Mouse (Mus musculus) mouse trophoblast stem cell (cell line): ENCODE measurements around the gene Cdc73.
"Not testable (repeated sequence)": the region's sequence is repeated elsewhere in the genome, so short reads cannot be mapped to it uniquely, and the experiment has no call there.

Experiments
- in situ Hi-C, 2 experiments: fragments of 300-500 bp; cut with MseI, MboI; formaldehyde crosslinking; loops; 2 replicates in 1 of 2; 3 replicates in 1 of 2; pipeline ENCODE4 v1.15.1; 2025

The Cdc73 gene

DNA sequence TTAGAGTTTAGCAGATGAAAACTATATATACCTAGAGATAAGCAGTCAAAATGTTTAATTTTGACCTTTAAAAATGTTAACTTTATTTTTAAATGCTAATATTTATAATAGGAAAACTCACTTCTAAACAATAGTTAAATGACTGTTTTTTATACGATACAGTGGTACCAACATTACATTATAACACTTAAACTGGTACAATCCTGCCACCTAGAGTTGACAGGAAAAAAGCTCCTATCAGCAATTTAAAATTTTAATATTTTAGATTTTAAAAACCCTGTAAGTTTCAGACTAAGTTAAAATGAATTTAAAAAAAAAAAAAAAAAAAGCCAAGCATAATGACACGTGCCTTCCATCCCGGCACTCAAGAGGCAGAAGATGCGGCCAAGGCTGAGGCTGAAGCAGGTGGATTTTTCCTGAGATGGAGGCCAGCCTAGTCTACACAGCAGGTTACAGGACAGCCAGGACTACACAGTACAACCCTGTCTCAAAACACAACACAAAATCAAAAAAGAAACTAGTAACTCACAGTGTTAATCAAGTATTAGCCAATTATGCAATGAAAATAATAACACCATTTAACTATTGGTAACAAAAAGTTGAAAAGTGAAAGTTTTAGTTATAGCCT is 26.8 kb downstream of the Cdc73 start:
- in situ Hi-C loops: no loop called here

GRCm38 (mm10) chr1:143664786-143665185 is 37.9 kb downstream of the Cdc73 start:
- in situ Hi-C loops: not testable (repeated sequence)

DNA sequence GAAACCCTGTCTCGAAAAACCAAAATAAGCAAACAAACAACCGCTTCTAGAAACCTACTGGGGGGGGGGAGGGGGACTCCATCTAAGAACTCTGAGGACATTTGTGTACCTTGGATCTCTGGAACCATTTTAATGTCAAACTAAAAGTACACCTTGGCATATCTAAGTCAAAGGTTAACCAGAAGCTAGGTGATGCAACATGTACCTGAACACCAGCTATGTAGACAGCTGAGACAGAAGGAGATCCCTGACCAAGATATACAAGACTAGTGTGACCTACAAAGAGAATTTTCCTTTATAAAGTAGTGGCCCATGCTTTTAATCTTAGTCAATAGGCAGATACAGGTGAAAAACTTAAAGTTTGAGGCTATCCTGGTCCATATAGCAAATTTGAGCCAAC is 39.5 kb downstream of the Cdc73 start:
- in situ Hi-C loops: no loop called here

- in situ Hi-C loops: no loop called here
These were observed 49.0 kb downstream of the Cdc73 start for GRCm38 (mm10) chr1:143653646-143654045.

DNA sequence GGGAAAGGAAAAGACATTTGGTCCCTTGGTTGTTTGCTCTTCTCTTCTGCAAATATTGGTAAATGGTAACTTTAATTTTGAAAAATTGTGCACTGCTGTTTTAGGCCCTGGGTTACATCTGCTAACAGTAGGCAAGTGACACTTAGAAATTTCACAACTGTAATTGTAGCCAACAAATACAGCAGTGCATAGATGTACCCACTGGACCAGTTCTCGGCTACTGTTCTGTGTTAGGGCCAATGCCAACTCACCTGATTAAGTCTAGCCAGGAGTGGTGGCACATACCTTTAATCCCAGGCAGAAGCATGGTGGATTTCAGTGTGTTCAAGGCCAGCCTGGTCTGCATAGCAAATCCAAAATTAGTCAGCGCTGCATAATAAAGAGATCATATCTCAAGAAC is 52.4 kb downstream of the Cdc73 start:
- in situ Hi-C loops: no loop called here

GRCm38 (mm10) chr1:143646219-143646618 is 56.5 kb downstream of the Cdc73 start:
- in situ Hi-C loops: no loop called here

- in situ Hi-C loops: no loop called here
These were observed 57.3 kb downstream of the Cdc73 start for GRCm38 (mm10) chr1:143645386-143645785.

DNA sequence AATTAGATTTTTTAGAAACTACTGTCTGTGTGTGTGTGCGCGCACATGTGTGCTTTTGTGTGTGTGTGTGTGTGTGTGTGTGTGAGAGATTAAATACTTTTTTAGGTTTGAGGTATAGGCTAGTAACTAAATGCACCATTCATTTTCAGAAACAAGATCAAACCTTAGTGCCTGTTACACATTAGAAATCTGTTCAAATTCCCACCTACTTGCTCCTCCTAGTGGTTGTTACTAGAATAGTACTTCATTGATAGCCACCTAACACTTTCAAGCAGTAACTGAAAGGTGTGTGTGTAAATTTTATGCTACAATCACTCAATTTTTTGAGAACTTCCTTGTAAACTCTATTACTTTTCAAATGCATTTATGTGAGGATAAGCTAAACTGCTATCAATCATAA is 58.5 kb downstream of the Cdc73 start:
- in situ Hi-C loops: no loop called here

DNA sequence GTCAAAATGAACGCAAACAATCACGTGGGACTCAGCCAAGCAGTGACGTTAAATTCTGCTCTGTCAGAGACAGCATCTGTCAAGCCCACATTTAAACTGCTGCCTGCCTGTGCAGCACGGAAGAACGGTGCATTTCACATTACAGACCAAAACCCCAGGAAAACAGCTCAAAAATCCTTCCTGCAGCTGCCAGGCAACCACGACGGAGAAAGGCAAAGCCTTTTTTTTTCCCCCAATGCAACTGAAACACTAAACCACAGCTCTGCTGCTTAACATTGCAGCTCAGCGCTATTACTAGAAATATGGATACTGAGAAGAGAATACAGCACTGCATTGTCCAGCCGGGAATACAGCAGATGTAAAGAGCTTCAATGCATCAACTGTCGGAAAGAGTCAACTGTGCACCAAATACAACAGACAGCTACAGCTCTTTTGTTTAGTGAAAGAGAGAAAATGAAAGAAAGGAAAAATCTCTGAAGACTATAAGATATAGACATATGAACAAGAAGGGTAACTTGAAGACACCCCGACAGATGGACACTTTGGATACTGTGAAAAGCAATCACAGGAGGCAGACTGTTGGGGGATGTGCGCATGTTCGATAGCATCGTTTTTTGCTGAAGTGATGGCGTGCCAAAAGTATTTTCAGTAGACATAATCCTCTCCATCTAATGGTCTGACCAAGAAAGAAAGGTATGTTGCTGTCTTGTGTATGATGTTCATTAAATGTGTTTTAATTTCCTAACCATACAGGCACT is 61.9 kb downstream of the Cdc73 start, which contains the start of gene B3galt2:
Gene B3galt2, plus strand, starts transcription at position 15 of the 758 bp plus-strand sequence.
- in situ Hi-C loops: no loop called here

GRCm38 (mm10) chr1:143632854-143633587 is 69.7 kb downstream of the Cdc73 start:
- in situ Hi-C loops: no loop called here

- in situ Hi-C loops: no loop called here
These were observed 70.3 kb downstream of the Cdc73 start for GRCm38 (mm10) chr1:143632361-143632760.

GRCm38 (mm10) chr1:143631337-143631736 is 71.4 kb downstream of the Cdc73 start:
- in situ Hi-C loops: no loop called here

GRCm38 (mm10) chr1:143622634-143623033 is 80.1 kb downstream of the Cdc73 start:
- in situ Hi-C loops: no loop called here

DNA sequence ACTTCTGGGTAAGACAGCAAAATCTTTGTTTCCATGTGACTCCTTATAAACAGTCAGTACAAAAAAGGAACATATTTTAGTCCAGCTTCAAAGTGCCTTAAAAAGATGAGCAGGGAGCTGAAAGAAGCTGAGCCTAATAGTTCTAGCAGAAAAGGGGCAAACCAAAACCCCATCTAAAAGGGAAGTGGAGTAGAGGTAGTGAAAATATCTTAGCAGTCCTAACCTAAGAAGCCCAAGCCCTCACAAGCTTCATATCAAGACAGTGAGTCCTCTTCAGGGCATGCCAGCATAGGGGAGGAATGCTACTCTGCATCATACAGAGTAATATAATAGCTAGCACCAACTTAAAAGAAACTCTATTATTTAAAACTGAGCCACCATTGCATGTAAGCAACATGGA is 80.8 kb downstream of the Cdc73 start:
- in situ Hi-C loops: no loop called here

GRCm38 (mm10) chr1:143619760-143620159 is 82.9 kb downstream of the Cdc73 start:
- in situ Hi-C loops: no loop called here

GRCm38 (mm10) chr1:143612901-143613300 is 89.8 kb downstream of the Cdc73 start:
- in situ Hi-C loops: no loop called here

DNA sequence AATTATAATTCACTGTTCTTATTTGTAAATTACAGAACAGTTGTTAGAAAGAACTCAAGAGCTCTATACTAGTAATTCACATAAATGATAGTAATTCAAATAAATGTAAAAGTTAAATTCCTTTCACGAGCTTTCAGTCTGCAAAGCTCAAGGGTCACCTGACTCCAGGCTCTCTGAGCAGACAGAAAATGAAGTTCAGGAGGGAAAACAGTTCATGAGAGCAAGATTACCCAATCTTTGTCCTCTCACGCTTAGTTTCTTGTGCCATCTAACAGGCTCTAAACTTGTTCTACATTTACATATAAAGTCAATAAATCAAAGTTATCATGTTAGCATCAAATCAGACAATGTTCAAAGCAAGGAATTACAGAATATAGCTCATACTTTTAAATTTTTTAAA is 93.8 kb downstream of the Cdc73 start:
- in situ Hi-C loops: no loop called here

DNA sequence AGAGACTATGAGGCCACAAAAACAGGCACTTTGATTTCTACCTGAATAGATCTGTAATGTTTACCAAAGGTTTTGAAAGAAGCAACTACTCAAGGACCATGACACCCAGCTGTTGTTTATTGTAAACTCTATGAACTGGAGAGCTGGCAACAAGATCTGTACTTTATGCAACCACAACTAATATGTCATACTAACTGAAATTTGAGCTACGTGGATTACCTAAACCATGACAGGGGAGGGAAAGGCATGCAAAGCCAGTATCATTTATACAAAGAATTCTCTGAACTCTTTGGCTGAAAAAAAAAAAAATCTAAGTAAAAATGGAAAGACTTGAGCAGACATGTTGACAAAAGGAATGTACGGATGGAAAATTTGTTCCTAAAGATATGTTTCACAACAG is 105.8 kb downstream of the Cdc73 start:
- in situ Hi-C loops: no loop called here

- in situ Hi-C loops: no loop called here
These were observed 125.7 kb downstream of the Cdc73 start for GRCm38 (mm10) chr1:143576824-143577543.

DNA sequence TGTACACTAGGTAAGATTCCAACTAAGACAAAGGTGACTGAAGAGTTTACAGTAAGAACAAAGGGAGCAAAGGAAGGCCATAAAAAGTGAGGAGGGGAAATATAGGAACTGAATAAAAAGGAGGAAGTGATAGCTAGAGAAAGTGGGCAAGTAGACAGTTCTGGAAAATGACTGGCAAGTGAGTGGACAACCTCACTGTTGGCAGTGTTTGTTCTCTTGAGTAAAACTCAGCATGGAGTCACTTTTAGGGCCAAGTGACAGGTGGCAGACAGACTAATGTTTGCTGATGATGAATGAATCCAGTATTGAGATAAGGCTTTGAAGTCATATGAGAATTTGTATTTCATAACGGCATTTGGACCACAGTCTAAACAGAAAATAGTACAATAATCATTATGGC is 144.5 kb downstream of the Cdc73 start:
- in situ Hi-C loops: no loop called here

DNA sequence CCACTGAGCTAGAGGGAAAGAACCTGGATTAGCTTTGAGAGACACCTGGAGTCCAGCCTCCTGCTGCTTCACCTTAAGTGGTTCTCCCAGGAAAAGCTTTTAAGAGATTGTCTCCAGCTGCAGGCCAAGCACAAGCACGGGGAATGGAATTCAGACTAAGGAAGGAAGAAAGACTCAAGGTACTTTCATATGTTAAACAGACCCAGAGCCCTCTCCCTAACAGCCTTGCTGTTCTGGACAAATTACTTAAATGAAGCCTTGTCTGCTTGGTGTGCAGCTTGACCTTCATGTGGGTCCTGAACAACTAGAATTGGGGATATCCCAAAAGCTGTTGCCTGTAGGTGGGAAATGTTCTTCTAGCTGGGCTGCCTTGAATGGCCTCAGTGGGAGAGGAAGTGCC is 147.2 kb downstream of the Cdc73 start:
- in situ Hi-C loops: no loop called here

DNA sequence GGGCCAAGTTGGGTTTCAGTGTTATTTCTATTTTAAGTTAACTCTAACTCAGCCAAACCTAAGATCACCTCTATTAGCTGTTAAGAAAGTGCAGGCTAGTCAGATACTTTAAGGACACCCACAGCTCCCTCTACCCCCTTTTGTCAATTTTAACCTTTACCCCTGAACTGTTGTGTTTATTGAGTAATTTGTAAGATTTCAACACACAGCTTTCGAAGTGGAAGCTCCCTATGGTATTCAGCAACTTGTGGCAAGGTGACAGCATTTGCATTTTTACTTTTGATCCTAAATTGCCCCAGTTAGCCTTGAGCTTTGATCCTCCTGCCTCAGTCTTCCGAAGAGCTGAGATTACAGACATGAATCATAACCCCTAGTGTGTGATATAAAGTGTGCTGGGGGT is 148.1 kb downstream of the Cdc73 start:
- in situ Hi-C loops: no loop called here
